Mouse (Mus musculus) ES-E14 (cell line): ENCODE data around the gene Olfr1047.

ENCODE experiments used
- CHD2 ChIP-seq: IDR thresholded peaks from 2 replicates; pipeline ENCODE4 v1.6.1; 2014; ENCODE audit warnings: mild to moderate bottlenecking, low read depth, low read length, inconsistent platforms
- HCFC1 ChIP-seq: IDR thresholded peaks from 2 replicates; pipeline ENCODE4 v1.6.1; 2012; ENCODE audit warnings: low read length, inconsistent platforms, borderline replicate concordance; ENCODE audit not compliant: insufficient read depth
- MAFK ChIP-seq: IDR thresholded peaks from 2 replicates; pipeline ENCODE4 v1.6.1; 2014; ENCODE audit warnings: mild to moderate bottlenecking, low read depth, low read length, inconsistent platforms; ENCODE audit not compliant: insufficient read depth
- ZC3H11A ChIP-seq: IDR thresholded peaks from 2 replicates; pipeline ENCODE4 v1.6.1; 2012; ENCODE audit warnings: low read depth, mild to moderate bottlenecking, inconsistent platforms, low read length, borderline replicate concordance
- ZNF384 ChIP-seq: IDR thresholded peaks from 2 replicates; pipeline ENCODE4 v1.6.1; 2012; ENCODE audit warnings: low read depth, low read length, inconsistent platforms

- TF ChIP-seq CHD2 (no peak), ZNF384 (no peak), MAFK (no peak), ZC3H11A (no peak), HCFC1 (no peak)
Observed at GRCm38 (mm10) chr2:86240189-86240588, 9.0 kb upstream of the Olfr1047 start, which contains the start of gene Olfr1048.
